Mouse (Mus musculus) brain, embryonic 14.5 days (tissue): ENCODE measurements at regions not wholly inside any gene's neighbourhood (a gene's known extent, or its start where the extent isn't known, plus 50 kb on each side); places are given as distances from the start of the nearest gene placed in this dataset.
A peak's percentile ranks its signal among the peaks of the same experiment; 100 is the strongest.

Experiments used
- CTCF ChIP-seq: fragments of 200-500 bp; IDR thresholded peaks from 2 replicates; pipeline ENCODE4 v1.5.1; 2012; ENCODE audit warnings: inconsistent platforms, mild to moderate bottlenecking, moderate library complexity, borderline replicate concordance; ENCODE audit not compliant: insufficient read depth, insufficient read length; ENCODE audit errors: extremely low read depth
- POLR2A ChIP-seq: fragments of 200-500 bp; IDR thresholded peaks from 2 replicates; pipeline ENCODE4 v1.6.1; 2012; ENCODE audit warnings: mild to moderate bottlenecking, inconsistent platforms, borderline replicate concordance; ENCODE audit not compliant: poor library complexity, insufficient read depth, insufficient read length, severe bottlenecking; ENCODE audit errors: extremely low read depth

DNA sequence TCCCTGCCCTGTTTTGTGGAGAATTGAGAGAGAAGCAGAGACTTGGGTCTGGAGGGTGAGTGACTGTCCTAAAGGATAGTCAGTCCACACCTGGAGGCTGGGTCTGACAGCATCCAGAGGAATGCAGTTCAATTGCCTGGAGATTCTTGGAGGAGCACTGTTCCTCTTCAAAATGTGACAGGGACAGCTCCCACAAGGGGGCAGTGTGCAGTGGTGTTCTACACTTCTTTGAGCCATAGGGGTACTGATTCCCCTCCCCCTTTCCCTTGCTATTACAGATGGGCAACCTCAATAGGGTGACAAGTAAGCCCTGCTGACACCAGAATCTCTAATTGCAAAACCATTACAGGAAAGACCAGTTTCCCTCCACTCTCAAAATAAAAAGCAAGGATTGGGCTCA, 63.7 kb upstream of the Gm773 start:
- TF ChIP-seq POLR2A (no peak), CTCF (peak; percentile 12; the same call in 1 of the 2 replicates)
